Mouse (Mus musculus) urinary bladder, adult 18-20 months (tissue): Measurements from ENCODE around the gene Nek6.

ENCODE experiments used
- DNase-seq, 2 experiments: peaks; one replicate each; pipeline ENCODE4 v3.0.0; 2022; ENCODE audit warnings: low spot score in 2 of 2, mixed read lengths in 2 of 2

Nek6 gene

DNA sequence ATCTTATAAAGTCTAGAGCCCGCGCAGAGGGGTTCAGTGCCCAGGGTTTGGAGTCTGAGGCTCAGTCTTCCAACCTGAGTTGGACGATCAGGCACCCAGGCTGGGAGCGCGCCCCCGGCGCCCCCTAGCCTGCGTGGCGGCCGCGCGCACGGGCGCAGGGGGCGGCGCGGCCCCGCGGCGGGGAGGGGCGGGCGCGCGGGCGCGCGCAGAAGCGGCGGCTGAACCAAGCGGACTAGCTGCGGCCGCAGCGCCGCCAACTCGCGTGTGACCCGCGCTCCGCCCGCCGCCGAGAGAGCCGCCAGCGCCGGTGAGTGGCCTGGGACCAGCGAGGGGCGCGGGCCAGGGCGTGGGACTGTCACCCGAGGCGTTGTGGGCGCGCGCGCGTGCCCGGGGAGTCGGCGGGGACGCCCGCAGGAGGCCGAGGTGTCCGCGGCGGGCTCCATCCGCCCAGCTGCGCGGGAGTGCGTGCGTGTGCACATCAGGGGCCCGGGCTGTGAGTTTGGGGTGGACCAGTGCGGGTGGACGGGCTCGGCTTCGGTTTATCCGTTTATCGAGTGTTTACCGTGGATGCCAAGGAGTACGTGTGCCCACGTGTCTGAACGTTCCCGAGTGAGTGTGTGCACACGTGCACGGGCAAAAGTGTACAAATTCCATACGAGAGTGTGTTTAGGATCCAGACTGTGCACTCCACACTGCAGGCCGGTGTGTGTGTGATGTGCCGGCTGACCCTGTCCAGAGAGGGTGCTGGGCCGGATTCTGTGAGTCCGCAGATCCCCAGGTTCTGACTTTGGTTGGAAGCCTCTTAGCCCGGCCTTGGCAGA lies at the start of gene Nek6:
Nek6 (plus strand) TSS at position 157 of the 821 bp plus-strand sequence.
- peak; percentile 31 to 65 for DNase-seq

DNA sequence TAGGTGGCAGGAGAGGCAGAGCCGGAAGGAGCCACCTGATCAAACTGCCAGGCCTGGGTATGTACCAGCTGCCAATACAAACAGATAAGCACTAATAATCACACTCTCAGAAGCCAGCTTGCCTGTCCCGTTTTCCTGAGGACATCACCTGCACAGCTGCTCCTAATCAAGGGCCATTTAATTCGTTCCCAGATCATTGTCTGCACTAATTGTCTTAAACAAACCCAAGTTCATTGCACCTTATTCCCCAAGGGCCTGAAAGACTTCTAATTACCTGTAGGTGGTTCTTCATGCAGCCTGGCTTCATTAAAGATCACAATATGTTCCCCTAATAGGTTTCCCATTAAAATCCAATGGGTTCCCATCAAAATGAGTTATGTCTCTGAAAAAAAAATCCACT lies 49.1 kb upstream of the Nek6 start:
- no peak for DNase-seq

DNA sequence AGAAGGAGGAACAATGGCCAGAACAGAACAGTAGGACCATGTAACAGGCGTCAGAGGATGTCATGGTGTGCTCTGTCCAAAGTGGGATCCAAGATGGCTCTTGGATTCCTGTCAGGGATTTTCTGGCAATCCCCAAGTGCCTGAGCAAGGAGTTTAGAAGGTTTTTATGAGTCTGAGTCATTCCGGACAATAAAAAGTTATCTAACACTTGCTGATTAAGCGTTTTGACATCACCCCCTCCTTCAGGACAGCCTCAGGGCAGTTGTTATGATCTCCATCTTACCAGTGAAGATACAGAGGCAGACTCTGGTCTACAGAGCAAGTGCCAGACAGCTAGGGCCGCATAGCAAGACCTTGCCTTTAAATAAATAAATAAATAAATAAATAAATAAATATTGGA lies 42.6 kb upstream of the Nek6 start:
- no peak for DNase-seq

DNA sequence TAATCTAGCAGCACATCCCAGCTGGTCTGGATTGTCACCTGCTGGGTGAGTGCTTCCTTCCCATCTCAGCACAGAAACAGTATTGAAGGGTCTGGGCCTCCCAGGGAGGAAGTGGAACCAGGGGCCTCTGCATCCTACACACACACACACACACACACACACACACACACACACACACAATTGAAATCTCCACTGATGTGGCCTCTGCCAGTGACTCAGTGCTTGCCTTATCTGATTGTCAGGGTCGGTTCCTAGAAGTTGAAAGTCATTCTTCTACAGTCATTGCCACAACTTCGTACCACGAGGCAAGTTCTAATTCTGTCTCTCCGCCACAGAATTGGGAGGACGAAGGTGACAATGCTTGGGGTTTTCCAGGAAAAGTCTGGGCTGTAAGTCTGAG lies 39.7 kb upstream of the Nek6 start:
- peak in 1 of 2 experiments; percentile 6 for DNase-seq

DNA sequence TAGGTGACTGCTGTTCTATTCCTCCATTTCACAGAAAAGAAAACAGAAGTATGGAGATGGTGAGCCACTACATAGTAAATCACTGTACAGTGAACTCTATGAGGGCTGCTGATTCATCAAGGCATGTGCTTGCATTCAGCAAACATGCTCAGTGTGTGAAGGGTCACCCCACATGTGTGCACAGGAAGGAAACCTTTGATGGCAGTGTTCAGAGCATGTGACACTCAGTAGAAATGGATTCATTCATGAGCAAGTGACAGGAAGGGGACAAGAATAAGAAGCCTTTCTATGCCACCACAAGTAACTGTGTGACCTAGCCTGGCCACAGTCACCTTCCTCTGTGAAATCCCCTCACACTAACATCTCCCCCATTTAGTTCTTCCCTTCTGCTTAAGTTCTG lies 38.6 kb upstream of the Nek6 start:
- DNase-seq = peak in 1 of 2 experiments; percentile 41

DNA sequence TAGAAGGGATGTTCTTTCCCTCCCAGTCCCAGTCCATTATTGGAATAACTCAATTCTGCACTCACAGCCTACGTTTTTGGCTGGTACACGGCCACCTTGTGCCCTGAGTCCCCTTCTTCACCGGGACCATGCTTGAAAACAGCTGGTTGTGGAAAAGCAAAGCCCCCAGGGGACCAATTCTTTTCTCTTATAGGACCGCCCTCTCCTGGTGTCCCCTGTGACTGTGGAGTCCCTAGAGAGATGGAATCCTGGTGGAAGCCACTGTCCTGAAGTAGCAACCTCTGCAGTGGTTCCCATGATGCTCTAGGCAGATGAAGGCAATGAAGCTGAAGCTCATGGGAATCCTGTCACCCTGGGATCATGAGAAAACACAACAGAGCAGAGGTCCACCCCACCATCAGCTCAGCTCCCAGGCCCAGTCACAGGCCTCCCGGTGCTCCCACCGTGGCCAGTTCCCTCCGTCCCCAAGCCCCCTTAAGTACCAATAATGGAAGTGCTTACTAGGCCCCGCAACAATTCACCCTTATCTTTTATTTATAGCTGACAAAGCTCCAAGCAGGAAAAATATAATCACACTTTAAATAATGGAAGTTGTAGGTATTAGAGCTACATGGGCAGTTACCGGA lies 34.5 kb upstream of the Nek6 start:
- DNase-seq = no peak

DNA sequence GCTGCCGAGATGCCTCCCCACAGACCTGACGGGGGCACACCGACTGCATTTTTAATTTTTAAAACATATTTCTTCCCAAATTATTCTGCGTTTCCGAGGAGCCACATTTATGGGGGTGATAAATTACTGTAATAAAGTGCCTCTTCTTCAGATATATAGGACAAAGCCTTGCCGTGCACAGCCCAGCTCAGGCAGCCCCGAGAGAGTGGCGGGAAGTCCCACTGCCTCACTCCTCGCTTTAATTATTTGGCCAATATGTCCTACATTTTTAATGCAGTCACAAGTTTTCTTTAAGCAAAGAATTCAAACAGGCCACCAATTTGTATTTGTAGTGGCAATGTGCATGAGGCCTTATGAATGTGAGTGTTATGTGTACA lies 34.0 kb upstream of the Nek6 start:
- DNase-seq = no peak

DNA sequence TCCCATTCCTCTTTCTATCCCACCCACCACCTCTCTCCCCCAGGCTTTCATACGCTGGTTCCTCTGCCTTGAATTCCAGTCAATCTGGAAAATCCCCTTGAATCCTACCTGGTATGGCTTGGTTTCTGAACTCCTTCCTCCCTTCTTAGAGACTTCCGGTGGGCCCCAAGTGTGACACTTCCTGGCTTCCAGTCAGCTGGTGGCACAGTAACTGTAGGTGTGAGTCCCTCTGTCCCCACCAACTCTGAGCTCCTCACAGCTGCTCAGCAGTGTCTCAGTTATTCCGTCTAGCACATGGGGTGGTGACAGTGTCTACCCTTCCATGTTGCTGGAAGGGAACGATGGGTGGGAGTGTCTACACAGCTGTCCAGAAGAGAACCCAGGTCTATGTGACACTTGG lies 32.8 kb upstream of the Nek6 start:
- no peak for DNase-seq

DNA sequence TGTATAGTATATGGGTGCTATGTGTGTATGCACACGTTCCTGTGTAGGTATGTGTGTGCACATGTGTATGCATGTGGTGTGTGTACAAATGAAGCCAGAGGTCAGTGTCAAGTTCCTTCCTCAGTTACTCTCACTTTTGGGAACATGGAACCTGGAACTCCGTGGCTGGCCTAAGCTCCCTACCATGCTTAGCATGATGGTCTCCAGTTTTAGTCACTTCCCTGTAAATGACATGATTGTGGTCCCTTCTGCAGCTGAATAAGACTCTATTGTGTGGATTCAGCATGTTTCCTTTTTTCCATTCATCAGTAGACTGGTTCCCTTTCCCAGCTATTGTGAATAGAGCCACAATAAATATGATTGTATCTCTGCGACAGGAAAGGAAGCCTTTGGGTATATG lies 31.9 kb upstream of the Nek6 start:
- DNase-seq = no peak

DNA sequence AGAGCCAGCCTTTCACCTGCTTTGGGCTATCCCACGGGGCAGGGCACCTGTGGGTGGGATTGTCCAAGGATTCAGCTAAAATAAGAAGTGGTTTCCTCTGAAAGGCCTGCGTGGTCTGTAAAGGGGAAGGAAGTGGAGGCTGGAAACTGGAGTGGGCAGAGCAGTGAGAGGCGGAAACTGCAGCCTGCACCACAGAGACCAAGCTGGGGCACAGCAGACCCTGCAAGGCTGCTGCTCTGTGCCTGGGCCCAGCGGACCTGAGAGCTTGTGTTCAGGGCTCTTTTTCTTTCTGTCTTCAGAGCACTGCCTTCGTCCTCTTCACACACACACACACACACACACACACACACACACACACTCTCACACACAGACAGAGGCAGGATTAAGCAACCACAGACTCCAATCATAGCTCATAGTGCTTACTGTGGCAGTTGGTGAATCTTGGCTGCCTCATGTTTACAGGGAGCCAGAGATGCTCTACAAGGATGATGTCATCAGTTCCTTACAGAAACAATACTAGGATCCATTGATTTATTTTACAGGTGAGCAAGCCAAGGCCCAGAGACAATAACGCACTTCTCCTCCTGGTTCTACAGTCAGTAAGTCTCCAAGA lies 30.2 kb upstream of the Nek6 start:
- no peak for DNase-seq

DNA sequence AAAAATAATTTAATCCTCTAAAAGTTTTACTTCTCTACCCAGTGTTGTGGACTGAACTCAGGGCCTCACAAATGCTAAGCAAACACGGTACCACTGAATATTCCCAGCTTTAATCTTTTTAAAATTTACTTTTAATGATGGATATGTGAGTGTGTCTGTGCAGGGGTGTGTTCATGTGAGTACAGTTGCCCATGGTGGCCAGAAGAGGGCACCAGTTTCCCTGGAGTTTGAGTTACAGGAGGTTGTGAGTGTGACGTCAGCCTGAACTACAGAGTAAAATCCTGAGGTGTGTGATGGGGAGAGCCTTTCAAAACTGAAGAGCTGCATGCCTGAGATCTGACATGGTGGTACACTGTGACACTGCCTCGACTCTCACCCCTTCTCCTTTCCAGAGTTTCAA lies 29.3 kb upstream of the Nek6 start:
- DNase-seq = no peak

DNA sequence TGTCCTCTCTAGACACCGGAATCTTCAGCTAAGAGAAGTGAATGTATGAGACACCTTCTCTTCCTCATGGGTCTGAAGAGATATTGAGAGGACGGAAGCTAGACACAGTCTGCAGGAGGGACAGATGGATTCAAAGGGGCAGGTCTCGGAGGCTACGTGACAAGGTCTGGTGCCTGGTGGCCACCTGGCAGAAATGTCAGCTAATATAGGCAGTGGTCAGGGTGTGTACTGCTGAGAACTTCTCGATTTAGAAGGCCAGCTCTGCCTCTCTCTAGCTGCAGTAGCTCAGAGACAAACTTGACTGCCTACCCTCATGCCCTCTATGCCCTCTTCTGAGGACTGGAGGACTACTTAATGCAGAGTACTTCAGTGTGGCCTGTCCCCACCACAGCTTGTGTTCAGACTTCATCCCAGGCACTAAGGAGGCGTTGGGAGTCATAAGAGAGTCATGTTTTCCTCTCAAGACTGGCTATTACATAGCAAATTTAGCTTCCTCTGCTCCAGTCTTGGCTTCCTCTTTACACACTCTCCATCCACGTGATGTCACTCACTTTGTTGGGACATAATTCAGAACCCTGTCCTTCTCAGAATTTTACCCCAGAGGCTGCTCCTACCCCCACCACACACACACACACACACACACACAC lies 28.3 kb upstream of the Nek6 start:
- no peak for DNase-seq

DNA sequence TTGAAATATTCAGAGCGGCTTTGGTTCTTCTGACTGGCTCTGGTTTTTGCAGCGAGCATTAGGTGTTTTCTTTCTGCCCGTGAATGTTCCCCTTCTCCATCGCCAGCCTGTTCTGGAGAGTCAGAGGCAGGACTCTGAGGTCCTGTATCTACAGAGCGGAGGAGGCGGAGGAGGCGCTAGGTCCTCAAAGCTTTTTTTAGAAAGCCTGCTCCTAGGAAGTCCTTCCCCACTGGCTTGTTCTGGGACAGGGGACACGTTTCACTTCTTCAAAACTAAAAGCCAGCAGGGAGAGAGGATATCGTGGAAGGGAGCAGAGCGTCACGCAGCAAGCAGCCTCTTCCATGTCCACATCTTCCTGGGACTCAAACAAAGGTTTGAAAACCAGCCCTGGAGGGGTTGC lies 26.9 kb upstream of the Nek6 start:
- no peak for DNase-seq

DNA sequence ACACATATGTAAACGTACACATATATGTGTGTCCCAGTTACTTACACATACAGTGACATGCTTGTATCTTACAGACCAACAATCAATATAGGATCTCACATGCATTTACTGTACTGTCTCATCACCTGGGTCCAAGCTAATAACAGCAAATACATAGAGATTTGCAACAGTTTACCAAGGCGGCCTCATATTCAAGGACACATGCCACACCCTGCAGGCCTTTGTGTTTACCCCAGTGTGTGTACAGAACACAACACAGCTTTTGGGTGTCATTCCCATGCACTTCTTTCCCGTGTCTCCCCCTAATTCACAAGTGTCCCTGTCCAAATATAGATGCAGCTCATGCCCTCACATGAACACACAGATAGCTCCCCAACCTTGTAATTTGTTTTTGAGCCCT lies 26.0 kb upstream of the Nek6 start:
- no peak for DNase-seq

DNA sequence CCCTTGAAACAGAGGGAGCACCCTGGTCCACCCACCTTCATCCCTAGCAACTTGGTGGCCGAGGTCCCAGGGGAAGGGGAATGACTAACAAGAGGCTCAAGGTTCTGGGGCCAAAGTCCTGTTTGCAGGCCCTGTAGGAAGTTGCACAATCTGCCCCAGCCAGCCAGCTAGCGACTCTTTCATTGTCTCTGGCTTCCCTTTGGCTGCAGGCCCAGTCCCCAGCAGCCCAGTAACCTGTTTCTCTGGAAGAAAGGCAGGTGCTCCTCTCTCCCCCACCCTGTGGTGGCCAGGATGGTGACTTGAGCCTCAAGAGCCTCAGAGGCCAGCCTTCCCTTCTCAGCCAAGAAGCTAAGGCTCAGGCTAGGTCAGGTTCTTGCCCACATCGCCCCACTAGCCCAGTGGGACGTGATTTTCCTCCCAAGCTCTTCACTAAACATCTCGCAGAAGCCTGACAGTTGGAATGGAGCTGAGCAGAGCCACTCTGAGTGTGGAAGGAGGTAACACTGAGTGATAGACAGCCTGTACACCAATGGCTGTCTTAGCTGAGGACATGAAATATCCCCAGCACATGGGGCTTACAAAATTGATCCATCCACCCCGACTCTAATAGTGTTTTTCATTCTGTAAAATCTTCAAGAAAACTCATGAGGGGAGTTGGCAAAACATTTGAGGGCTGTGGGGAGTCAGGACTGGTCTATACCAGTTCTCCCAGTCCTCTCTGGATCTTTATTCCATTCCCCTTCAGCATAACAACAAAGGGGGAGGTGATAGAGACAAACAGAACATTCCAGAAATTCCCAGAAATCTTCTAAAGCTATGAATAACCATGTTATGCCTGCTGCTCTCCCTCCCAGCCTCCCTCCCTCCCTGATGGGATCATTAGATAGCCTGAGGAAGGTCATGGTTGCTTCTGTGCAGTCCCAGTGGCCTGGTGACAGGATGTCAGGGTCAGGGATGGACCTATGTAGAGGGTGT lies 25.2 kb upstream of the Nek6 start:
- peak; percentile 61 to 84 for DNase-seq

DNA sequence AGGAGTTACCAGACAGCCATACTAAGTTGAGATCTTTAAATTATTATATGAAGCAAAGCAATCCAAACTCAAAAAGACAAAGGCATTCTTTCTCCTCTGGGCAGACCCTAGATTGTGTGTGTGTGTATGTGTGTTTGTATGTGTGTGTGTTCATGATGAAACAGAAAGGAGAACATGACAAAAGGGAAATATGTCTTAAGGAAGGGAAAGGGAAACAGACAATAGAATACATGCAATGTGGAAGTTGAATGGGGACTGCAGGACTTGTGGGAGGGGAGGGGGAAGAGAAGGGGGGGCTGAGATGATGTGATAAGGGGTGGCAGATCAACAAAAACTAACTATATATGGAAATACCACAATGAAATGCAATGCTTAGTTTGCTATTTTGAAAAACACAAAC lies 13.8 kb upstream of the Nek6 start:
- no peak for DNase-seq

DNA sequence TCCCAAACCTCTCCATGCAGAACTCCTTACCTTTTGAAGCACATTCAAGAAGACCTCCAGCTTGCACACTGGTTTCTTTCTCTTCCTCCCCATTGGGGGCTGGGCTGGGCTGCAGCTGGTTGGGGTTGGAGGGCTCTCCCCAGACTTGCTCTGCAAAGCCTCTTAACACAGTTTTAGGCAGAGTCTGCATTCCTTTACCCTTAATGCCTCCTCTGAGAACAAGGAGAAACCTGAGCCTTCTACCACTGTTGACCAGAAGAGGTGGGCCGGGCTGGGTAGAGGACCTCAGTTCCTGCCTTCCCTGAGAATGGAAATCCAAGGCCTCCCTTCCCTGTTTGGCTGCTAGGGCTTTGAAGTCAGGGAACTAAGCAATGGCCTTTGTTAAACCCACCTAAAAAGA lies 9.8 kb upstream of the Nek6 start:
- no peak for DNase-seq

DNA sequence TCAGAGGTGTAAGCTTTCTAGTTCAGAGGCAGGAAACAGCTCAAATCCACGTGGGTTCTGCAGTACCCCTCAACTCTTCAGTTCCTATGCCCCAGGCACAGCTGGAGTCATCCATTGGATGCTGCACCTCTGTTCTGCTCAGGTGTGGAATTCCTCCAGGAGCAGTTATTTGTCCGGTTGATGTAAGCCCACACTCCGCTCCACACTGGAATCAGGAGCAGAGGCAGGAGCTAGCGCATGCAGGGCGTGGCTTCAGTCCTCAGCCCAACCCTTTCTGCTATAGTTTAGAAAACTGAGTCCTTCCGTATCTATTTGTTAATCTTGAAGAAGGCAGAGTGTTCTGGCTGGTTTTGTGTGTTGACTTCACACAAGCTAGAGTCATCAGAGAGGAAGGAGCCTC lies 9.3 kb upstream of the Nek6 start:
- DNase-seq = no peak

DNA sequence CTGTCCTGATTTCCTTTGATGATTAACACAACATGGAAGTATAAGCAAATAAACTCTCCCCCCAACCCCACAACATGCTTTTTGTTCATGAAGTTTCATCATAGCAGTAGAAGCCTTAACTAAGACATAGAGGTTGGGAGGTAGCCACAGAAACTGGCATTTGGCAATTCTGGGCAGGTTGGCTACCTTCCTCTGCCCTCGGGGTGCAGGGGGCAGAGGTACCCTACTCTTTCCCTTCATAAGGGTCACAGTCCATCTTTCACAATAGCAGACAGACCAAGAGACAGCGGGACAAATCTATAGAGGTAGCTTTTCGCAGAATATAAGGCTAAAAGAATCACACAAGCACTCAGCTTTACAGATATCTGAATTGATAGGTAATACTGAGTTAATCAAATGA lies 8.7 kb upstream of the Nek6 start:
- no peak for DNase-seq

DNA sequence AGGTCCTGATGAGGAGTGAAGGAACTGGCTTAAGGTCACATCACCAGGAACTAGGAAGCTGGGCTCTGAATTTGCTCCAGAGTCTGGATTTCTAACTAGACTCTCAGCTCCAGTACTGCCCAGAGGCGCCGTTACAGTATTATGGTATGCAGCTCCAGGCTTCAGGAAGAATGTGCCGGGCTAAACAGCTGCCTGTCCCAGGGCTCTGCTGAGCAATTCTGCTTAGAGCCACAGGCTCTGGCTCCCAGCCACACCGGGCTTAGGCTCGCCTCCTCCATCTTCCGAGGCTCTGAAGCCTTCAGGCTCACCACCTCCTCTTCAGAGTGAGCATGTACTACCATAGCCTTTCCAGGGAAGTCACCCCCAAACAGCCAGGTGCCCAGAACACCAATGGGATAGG lies 7.1 kb upstream of the Nek6 start:
- no peak for DNase-seq

DNA sequence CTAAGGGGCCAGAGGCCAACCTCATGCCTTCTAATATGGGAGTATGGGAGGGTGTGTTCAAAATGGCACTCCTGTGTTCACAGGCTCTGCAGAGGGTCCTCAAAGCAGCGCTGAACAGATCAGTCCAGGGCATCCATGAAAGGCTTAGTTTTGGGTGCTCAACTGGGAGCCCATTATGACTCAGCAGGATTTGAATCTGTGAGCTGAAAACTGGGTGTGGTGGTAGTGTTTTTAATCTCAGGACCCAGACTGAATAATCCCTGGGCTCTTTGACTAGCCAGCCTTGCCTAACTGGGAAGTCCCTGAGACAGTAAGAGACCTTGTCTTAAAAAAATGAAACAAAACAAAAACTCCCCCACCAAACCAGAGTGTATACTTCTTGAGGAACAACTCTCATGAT lies 4.3 kb upstream of the Nek6 start:
- no peak for DNase-seq
